Mouse (Mus musculus) kidney, adult 8-10 months (tissue): ENCODE measurements around the gene Adam25.
"Not testable (repeated sequence)": the region's sequence is repeated elsewhere in the genome, so short reads cannot be mapped to it uniquely, and the experiment has no call there.

Experiments used
- DNase-seq, 2 experiments: peaks; one replicate each; pipeline ENCODE4 v3.0.0; 2022

Gene Adam25

DNA sequence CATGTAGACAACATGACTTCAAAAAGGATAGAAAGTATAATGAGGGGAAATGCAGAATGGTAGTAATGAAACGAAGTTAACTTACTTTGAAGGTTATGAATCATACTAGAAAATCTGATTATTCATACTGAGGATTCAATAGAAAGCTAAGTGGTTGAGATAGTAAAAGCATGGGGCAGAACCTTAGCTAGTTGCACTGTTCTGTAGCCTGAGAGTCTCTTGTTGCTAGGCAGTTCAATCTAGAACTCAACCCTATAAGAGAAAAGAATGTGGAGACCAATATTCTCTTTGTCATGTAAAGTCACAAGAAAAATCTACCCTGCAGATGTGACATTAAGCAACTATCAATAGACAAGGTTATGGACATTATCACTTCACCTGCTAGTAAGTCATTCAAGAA lies at the start of gene Adam25:
Gene Adam25, plus strand, starts transcription at position 301 of the 400 bp plus-strand sequence.
- DNase-seq, result not testable (repeated sequence)

DNA sequence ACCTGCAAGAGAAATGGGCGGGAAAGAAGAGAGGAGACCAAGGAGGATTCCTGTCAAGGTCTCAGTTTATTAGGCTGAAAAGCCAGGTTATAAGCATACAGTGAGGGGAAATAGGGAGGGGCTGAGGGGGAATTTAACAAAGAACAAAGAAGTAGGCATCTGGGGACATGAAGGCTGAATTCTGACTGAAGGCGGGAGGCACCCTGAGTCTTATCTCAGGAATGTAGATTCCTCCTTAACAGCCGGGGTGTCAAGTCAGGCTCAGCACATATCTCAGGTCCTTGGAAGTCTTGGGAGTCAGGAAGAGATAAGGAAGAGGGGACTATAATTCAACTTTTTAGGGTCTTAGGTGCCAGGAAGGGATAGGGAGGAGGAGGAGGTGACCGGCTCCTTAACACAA lies 36.6 kb upstream of the Adam25 start:
- DNase-seq, result not testable (repeated sequence)

GRCm38 (mm10) chr8:40715986-40716385 lies 36.0 kb upstream of the Adam25 start:
- DNase-seq, result no peak

DNA sequence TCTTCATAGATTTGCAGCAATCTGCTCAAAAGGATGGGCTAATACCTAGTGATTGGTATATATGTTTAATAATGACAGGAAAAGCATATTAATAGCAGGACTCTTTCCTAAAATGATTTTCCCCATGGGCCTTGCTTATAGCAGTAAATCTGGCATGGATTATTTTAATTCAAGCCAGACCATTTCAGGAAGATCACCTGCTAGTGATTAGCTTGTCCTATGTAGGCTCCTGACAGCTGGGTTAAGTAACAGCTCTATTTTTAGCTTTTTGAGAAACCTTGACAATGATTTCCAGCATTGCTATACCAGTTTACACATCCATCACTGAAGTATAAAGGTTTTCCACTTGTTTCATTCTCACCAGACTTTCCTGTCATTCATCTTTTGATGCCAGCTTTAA lies 31.3 kb downstream of the Adam25 start:
- DNase-seq, result no peak

DNA sequence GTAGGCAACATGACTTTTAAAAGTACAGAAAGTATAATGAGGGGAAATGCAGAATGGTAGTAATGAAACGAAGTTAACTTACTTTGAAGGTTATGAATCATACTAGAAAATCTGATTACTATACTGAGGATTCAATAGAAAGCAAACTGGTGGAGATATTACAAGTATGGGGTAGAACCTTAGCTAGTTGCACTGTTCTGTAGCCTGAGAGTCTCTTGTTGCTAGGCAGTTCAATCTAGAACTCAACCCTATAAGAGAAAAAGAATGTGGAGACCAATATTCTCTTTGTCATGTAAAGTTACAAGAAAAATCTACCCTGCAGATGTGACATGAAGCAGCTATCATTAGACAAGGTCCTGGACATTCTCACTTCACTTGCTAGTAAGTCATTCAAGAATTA lies 41.0 kb downstream of the Adam25 start, which contains the start of gene Adam20:
Gene Adam20, plus strand, starts transcription at position 301 of the 400 bp plus-strand sequence.
- DNase-seq, result not testable (repeated sequence)

DNA sequence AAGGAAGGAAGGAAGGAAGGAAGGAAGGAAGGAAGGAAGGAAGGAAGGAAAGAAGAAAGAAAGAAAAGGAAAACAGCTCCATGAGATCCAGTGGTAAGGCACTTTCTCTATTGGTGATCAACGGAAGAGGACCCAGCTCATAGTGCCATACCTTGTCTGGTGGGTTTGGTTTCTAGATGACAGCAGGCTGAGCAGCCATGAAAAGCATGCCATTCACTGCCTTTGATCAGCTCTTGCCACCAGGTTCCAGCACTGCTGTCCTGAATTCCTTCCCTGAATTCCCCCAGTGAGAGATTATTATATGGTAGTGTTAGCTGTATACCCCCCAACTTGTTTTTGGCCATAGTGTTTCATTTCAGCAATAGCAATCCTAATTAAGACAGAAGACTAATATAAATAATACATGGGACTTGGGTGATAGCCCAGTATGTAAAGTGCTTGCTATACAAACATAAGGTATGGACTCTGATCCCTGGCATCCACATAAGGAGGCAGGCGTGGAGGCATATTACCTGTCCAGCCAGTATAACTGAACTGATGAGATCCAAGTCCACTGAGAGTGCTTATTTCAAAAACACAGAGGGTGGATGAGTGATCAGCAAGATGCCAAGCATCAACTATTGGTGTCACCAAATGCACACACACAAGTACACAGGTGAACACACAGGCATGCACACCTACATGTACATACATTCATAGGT lies 51.5 kb downstream of the Adam25 start:
- peak in 1 of 2 experiments; percentile 8 for DNase-seq
